Mouse (Mus musculus) hindbrain, postnatal 0 days (tissue): ENCODE measurements around the gene Gzmk. TPM values are rescaled to one million over a fixed set of nuclear protein-coding genes. Genes with fewer than 3 reads are reported as not detected.

Experiments
- ATAC-seq: fragments of 200-750 bp; cut with Nextera tagmentation; 2 replicates; pipeline ENCODE4 v1.8.0; 2017; ENCODE audit warnings: mild to moderate bottlenecking, moderate TSS enrichment, moderate library complexity
- DNase-seq: peaks from one replicate; pipeline ENCODE4 v3.0.0-alpha.2; 2015; ENCODE audit warnings: low spot score
- H3K27ac ChIP-seq: fragments of 300-500 bp; sonication (generic); 2 replicates; pipeline ENCODE4 v1.5.1; 2014; ENCODE audit warnings: mild to moderate bottlenecking
- H3K27me3 ChIP-seq: fragments of 300-500 bp; sonication (generic); 2 replicates; pipeline ENCODE4 v1.6.1; 2014; ENCODE audit warnings: low read length, mixed read lengths; ENCODE audit not compliant: insufficient read depth
- H3K36me3 ChIP-seq: fragments of 300-500 bp; sonication (generic); 2 replicates; pipeline ENCODE4 v1.6.1; 2014; ENCODE audit warnings: low read length, mixed read lengths; ENCODE audit not compliant: insufficient read depth
- H3K4me1 ChIP-seq: fragments of 300-500 bp; sonication (generic); 2 replicates; pipeline ENCODE4 v1.6.1; 2014; ENCODE audit warnings: antibody characterized with exemption, low read length, mixed read lengths; ENCODE audit not compliant: insufficient read depth
- H3K4me2 ChIP-seq: fragments of 300-500 bp; sonication (generic); 2 replicates; pipeline ENCODE4 v1.6.1; 2014; ENCODE audit warnings: low read depth, mild to moderate bottlenecking, low read length, moderate library complexity, mixed read lengths
- H3K4me3 ChIP-seq: fragments of 300-500 bp; sonication (generic); 2 replicates; pipeline ENCODE4 v1.5.1; 2014; ENCODE audit warnings: low read length
- H3K9ac ChIP-seq: fragments of 300-500 bp; sonication (generic); replicated peaks from 2 replicates; pipeline ENCODE4 v1.6.1; 2014; ENCODE audit warnings: mild to moderate bottlenecking, low read length, moderate library complexity, mixed read lengths
- H3K9me3 ChIP-seq: fragments of 300-500 bp; sonication (generic); 2 replicates; pipeline ENCODE4 v1.6.1; 2016; ENCODE audit warnings: low read length, mixed read lengths
- CTCF ChIP-seq: IDR thresholded peaks from 2 replicates; pipeline ENCODE4 v1.5.1; 2016; ENCODE audit warnings: antibody characterized with exemption, control low read depth, low read depth
- WGBS: fragments of 180-500 bp; shearing (Covaris S2); extraction: QIAGEN DNeasy Blood & Tissue Kit; methylation state at CpG from one replicate; pipeline ENCODE4 v1.1.7; 2014; 5-methylcytosine and 5-hydroxymethylcytosine counted together
- polyA plus RNA-seq: library from polyadenylated mRNA; unstranded; fragments of >200 nt; fragmentation: Nextera tagmentation; extraction: Ambion mirVana; gene quantifications from 2 replicates; pipeline ENCODE4 v1.2.1, GENCODE M21; 2015
- total RNA-seq: library from RNA; depleted of rRNA; stranded (reverse); fragments of >200 nt; gene quantifications from 2 replicates; pipeline ENCODE4 v1.2.3, GENCODE M21; 2014; rRNA removed

Gzmk gene
- not detected in 2 replicates for total RNA-seq
- 0.14 TPM in 1 of 2 replicates, not detected in the other for polyA plus RNA-seq

GRCm38 (mm10) chr13:113225811-113226210 is at the start of gene Gzmk:
TSS of gene Gzmk (minus strand) at chr13:113225908.
- no peak within 1 kb of the TSS for H3K4me3 ChIP-seq
- 26% methylated on average over 7 of the region's 7 CpGs for WGBS
- no peaks in the 10 kb centered on the region for H3K36me3 ChIP-seq
- H3K4me1 ChIP-seq: peaks cover 4% of the 10 kb centered on the region
- ATAC-seq: peak; percentile 98
- no peaks in the 10 kb centered on the region for H3K27me3 ChIP-seq
- H3K9me3 ChIP-seq: no peaks in the 10 kb centered on the region
- H3K4me2 ChIP-seq: no peak within 1 kb of the TSS
- TF ChIP-seq CTCF: no peak
- no peak within 1 kb of the TSS for H3K9ac ChIP-seq
- peak; percentile 86 for DNase-seq
- no peak within 1 kb of the TSS for H3K27ac ChIP-seq

DNA sequence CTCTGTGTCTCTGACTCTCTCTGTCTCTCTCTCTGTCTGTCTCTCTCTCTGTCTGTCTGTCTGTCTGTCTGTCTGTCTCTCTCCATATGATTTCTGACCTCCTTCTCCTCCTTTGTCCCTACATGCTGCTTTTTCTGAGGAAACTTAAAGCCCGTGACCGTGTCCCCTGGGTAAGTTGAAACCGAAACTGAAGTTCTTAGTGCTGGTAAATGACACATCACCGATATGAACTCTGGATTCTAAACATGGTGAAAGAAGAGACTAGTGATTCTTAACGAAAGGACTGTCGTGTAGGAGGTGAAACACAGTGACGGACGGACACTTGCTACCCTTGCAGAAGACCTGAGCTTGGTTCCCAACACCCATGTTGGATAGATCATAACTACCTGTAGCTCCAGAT is 45.5 kb upstream of the Gzmk start:
- Histone ChIP-seq H3K9ac (no peak overlapping the region), H3K4me2 (no peak overlapping the region), H3K9me3 (no peaks in the 10 kb centered on the region), H3K4me1 (no peaks in the 10 kb centered on the region), H3K27ac (no peak overlapping the region), H3K4me3 (no peak overlapping the region), H3K36me3 (no peaks in the 10 kb centered on the region), H3K27me3 (no peaks in the 10 kb centered on the region)
- ATAC-seq (no peak), DNase-seq (no peak)
- 91% methylated on average over 8 of the region's 8 CpGs for WGBS
- no peak for TF ChIP-seq CTCF

GRCm38 (mm10) chr13:113269777-113270776 is 44.4 kb upstream of the Gzmk start:
- 44% methylated on average over 18 of the region's 18 CpGs for WGBS
- peak; percentile 89 for ATAC-seq

DNA sequence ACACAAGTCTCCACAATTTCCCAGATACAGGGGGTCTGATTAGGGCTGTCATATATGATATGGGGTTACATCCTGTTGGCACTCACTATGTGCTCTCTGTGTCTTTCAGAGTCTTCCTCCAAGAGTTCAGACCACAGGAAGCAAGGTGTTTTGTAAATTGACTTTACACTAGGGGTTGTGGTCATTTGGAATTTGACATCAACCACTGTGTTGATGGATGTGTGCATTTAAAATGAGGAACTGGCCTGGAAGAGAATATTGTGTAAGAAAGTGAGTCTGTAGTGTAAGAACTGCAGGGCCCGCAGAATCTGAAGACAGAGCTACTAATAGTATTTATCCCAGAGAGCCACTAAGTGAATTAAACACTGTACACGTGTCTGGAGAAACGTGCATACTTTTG is 41.5 kb upstream of the Gzmk start:
- DNase-seq (no peak), ATAC-seq (no peak)
- H3K27ac ChIP-seq: no peak overlapping the region
- H3K9me3 ChIP-seq: no peaks in the 10 kb centered on the region
- H3K27me3 ChIP-seq: no peaks in the 10 kb centered on the region
- WGBS: 68% methylated on average over 3 of the region's 3 CpGs
- H3K4me3 ChIP-seq: no peak overlapping the region
- H3K36me3 ChIP-seq: no peaks in the 10 kb centered on the region
- no peak overlapping the region for H3K4me2 ChIP-seq
- TF ChIP-seq CTCF: no peak
- no peak overlapping the region for H3K9ac ChIP-seq
- H3K4me1 ChIP-seq: no peaks in the 10 kb centered on the region

More at GRCm38 (mm10) chr13:113269777-113270776, 44.4 kb upstream of the Gzmk start:
- no peaks in the 10 kb centered on the region for H3K4me1 ChIP-seq
- no peaks in the 10 kb centered on the region for H3K27me3 ChIP-seq
- peak; percentile 94 for DNase-seq
- no peaks in the 10 kb centered on the region for H3K9me3 ChIP-seq
- peak; percentile 96 for TF ChIP-seq CTCF
- H3K4me2 ChIP-seq: no peak overlapping the region
- no peak overlapping the region for H3K4me3 ChIP-seq
- H3K9ac ChIP-seq: no peak overlapping the region
- no peak overlapping the region for H3K27ac ChIP-seq
- no peaks in the 10 kb centered on the region for H3K36me3 ChIP-seq

GRCm38 (mm10) chr13:113266495-113266951 is 40.8 kb upstream of the Gzmk start:
- DNase-seq (peak; percentile 90), ATAC-seq (peak; percentile 48)
- 32% methylated on average over 9 of the region's 9 CpGs for WGBS
- TF ChIP-seq CTCF: peak; percentile 90
- Histone ChIP-seq H3K27me3 (no peaks in the 10 kb centered on the region), H3K4me3 (no peak overlapping the region), H3K9me3 (no peaks in the 10 kb centered on the region), H3K27ac (no peak overlapping the region), H3K4me1 (no peaks in the 10 kb centered on the region), H3K36me3 (no peaks in the 10 kb centered on the region), H3K4me2 (no peak overlapping the region; the same call in 1 of the 2 replicates), H3K9ac (no peak overlapping the region)

DNA sequence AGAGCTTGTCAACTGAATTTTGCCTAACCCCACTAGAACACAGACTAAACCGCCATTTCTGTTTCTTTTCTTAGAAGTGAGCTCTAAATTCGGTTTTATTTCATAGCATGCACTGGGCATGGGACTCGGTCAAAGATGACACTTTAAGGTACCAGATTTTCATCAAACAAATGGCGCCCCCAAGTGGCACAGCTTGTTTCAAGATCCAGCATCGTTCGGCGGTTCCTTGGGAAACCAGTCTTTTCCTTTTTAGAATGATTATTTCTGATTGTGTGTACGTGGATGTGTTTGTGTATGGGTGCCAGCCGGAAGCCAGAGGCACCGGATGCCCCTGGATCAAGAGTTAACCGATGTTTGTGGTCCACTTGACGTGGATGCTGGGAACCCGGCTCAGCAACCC is 39.5 kb upstream of the Gzmk start:
- Histone ChIP-seq H3K4me2 (no peak overlapping the region), H3K27ac (no peak overlapping the region), H3K9ac (no peak overlapping the region), H3K36me3 (no peaks in the 10 kb centered on the region), H3K4me3 (no peak overlapping the region), H3K27me3 (no peaks in the 10 kb centered on the region), H3K9me3 (no peaks in the 10 kb centered on the region), H3K4me1 (no peaks in the 10 kb centered on the region)
- 20% methylated on average over 13 of the region's 13 CpGs for WGBS
- peak; percentile 87 for DNase-seq
- no peak for ATAC-seq
- TF ChIP-seq CTCF: peak; percentile 74
